Mouse (Mus musculus): ENCODE measurements at regions not wholly inside any gene's neighbourhood (a gene's known extent, or its start where the extent isn't known, plus 50 kb on each side); places are given as distances from the start of the nearest gene placed in this dataset.
A peak's percentile ranks its signal among the peaks of the same experiment; 100 is the strongest.

GRCm38 (mm10) chr16:78451251-78451650 is 74.3 kb upstream of the Btg3 start:
- DNase-seq (ENCODE audit: low spot score), result no peak
- 74% methylated on average over 11 of the region's 11 CpGs for WGBS
- Histone ChIP-seq H3K27me3 (ENCODE audit: insufficient read depth, poor library complexity, severe bottlenecking) (no peaks in the 10 kb centered on the region), H3K4me3 (no peak overlapping the region), H3K36me3 (no peaks in the 10 kb centered on the region), H3K4me1 (no peaks in the 10 kb centered on the region), H3K9me3 (no peaks in the 10 kb centered on the region), H3K27ac (no peak overlapping the region)

- WGBS, result 100% methylated on average over 8 of the region's 8 CpGs
- Histone ChIP-seq H3K27me3 (ENCODE audit: insufficient read depth, poor library complexity, severe bottlenecking) (no peaks in the 10 kb centered on the region), H3K27ac (no peak overlapping the region), H3K4me1 (no peaks in the 10 kb centered on the region), H3K4me3 (no peak overlapping the region), H3K9me3 (no peaks in the 10 kb centered on the region), H3K36me3 (no peaks in the 10 kb centered on the region)
- no peak for DNase-seq (ENCODE audit: low spot score)
These were observed 72.2 kb upstream of the Btg3 start for GRCm38 (mm10) chr16:78449231-78449630.

- no peak overlapping the region for H3K27ac ChIP-seq
- no peaks in the 10 kb centered on the region for H3K27me3 ChIP-seq (ENCODE audit: insufficient read depth, poor library complexity, severe bottlenecking)
- 90% methylated on average over 8 of the region's 8 CpGs for WGBS
- H3K9me3 ChIP-seq, result no peaks in the 10 kb centered on the region
- no peaks in the 10 kb centered on the region for H3K4me1 ChIP-seq
- H3K4me3 ChIP-seq, result no peak overlapping the region
- no peak for DNase-seq (ENCODE audit: low spot score)
- no peaks in the 10 kb centered on the region for H3K36me3 ChIP-seq
These were observed 66.3 kb upstream of the Btg3 start for GRCm38 (mm10) chr16:78443262-78443661.

- WGBS, result 86% methylated on average over 7 of the region's 7 CpGs
- Histone ChIP-seq H3K9me3 (no peaks in the 10 kb centered on the region), H3K4me3 (no peak overlapping the region)
These were observed 65.8 kb upstream of the Btg3 start for GRCm38 (mm10) chr16:78442830-78443229.

GRCm38 (mm10) chr16:78441961-78442360 is 65.0 kb upstream of the Btg3 start:
- no peaks in the 10 kb centered on the region for H3K36me3 ChIP-seq
- H3K27me3 ChIP-seq (ENCODE audit: insufficient read depth, poor library complexity, severe bottlenecking), result no peaks in the 10 kb centered on the region
- no peak overlapping the region for H3K27ac ChIP-seq
- no peak for DNase-seq (ENCODE audit: low spot score)
- H3K4me3 ChIP-seq, result no peak overlapping the region
- no peaks in the 10 kb centered on the region for H3K9me3 ChIP-seq
- 87% methylated on average over 6 of the region's 6 CpGs for WGBS
- no peaks in the 10 kb centered on the region for H3K4me1 ChIP-seq

More at GRCm38 (mm10) chr16:78442830-78443229, 65.8 kb upstream of the Btg3 start:
- no peak overlapping the region for H3K27ac ChIP-seq
- no peaks in the 10 kb centered on the region for H3K4me1 ChIP-seq
- H3K36me3 ChIP-seq, result no peaks in the 10 kb centered on the region
- no peaks in the 10 kb centered on the region for H3K27me3 ChIP-seq (ENCODE audit: insufficient read depth, poor library complexity, severe bottlenecking)
- no peak for DNase-seq (ENCODE audit: low spot score)

- H3K27me3 ChIP-seq (ENCODE audit: insufficient read depth, poor library complexity, severe bottlenecking), result no peaks in the 10 kb centered on the region
- no peaks in the 10 kb centered on the region for H3K36me3 ChIP-seq
- no peak overlapping the region for H3K27ac ChIP-seq
- H3K9me3 ChIP-seq, result no peaks in the 10 kb centered on the region
- no peak overlapping the region for H3K4me3 ChIP-seq
- WGBS, result 63% methylated on average over 5 of the region's 5 CpGs
- H3K4me1 ChIP-seq, result no peaks in the 10 kb centered on the region
- no peak for DNase-seq (ENCODE audit: low spot score)
These were observed 58.7 kb upstream of the Btg3 start for GRCm38 (mm10) chr16:78435707-78436106.

GRCm38 (mm10) chr16:78427470-78428041 is 50.6 kb upstream of the Btg3 start:
- H3K27me3 ChIP-seq (ENCODE audit: insufficient read depth, poor library complexity, severe bottlenecking), result no peaks in the 10 kb centered on the region
- WGBS, result 42% methylated on average over 16 of the region's 16 CpGs
- H3K4me3 ChIP-seq, result peak overlapping the region; percentile 22; the same call in 1 of the 2 replicates
- no peak overlapping the region for H3K27ac ChIP-seq
- H3K4me1 ChIP-seq, result peaks cover 5% of the 10 kb centered on the region
- H3K9me3 ChIP-seq, result no peaks in the 10 kb centered on the region
- no peak for DNase-seq (ENCODE audit: low spot score)
- H3K36me3 ChIP-seq, result no peaks in the 10 kb centered on the region

Measured in heart, embryonic 10.5 days (tissue).